Mouse (Mus musculus): ENCODE measurements around the gene Lgals12. TPM values are rescaled to one million over a fixed set of nuclear protein-coding genes. Genes with fewer than 3 reads are reported as not detected.

The Lgals12 gene
- polyA plus RNA-seq (2017; shearing (Covaris generic)) = not detected

GRCm38 (mm10) chr19:7606801-7607689 lies at the start of gene Lgals12:
Gene Lgals12, minus strand, starts transcription at chr19:7607193.
- ATAC-seq = no peak

GRCm38 (mm10) chr19:7648913-7649666 lies 42.1 kb upstream of the Lgals12 start:
- ATAC-seq = no peak

- no peak for ATAC-seq
Observed at GRCm38 (mm10) chr19:7633786-7634185, 26.8 kb upstream of the Lgals12 start.

GRCm38 (mm10) chr19:7633021-7633420 lies 26.0 kb upstream of the Lgals12 start:
- no peak for ATAC-seq

- no peak for ATAC-seq
Observed at GRCm38 (mm10) chr19:7617696-7618095, 10.7 kb upstream of the Lgals12 start.

GRCm38 (mm10) chr19:7617085-7617484 lies 10.1 kb upstream of the Lgals12 start:
- ATAC-seq = no peak

- no peak for ATAC-seq
Observed at GRCm38 (mm10) chr19:7616231-7616930, 9.4 kb upstream of the Lgals12 start.

DNA sequence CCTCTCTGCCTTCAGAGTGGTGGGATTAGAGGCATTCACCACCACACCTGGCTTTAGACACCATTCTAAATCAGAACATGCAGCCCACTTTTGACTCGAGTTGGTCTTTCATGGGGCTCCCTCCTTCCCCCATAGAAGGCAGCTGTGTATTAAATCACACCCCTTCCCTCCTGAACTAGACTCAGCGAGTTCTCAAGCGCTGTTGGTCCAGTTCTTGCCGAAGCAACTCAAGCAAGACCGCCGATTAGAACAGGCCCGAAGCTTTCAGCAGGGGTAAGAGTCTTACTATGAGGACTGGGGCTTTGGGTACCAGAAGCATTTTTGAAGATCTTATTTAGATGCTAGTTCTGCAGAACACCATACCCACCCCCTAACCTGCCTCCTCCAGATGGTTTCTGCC lies 6.2 kb upstream of the Lgals12 start:
- no peak for ATAC-seq

DNA sequence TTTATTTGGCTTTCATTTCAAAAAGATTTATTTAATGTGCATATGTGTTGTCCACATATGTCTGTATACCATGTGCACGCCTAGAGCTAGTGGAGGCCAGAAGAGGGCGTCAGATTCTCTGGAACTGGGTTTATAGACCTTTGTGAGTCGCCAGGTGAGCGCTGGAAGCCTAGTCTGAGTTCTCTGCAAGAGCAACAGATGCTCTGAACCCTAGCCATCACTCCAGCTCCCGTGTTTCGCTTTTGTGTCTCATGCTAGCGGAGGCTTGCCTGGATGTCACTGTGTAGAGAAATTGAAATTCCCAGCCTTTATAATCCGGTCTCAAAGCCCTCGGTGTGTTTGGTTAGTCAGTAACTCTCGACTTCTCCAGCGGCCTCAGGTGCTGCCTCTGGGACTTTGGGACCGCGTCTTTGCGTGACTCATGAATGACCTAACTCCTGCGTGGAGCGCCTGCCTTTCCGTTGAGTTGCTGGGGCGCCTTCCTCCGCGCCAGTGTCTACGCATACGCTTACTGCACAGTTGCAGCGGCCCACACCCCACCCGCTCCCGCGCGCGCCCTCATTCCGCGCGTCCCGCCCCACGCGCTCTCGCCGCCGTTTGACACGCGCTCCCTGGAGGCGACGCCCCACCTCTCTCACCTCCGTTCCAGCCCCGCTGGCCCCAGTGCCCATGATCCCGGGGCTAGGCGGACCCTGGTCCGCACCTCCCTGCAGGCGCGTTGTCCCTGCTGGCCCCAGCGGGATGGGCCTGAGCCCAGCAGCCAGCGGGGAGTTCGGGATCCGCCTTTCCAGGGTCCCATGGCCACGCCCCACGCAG lies 5.2 kb upstream of the Lgals12 start, which contains the start of gene Hrasls5:
Gene Hrasls5, plus strand, starts transcription at position 600 of the 816 bp plus-strand sequence.
- ATAC-seq = no peak

DNA sequence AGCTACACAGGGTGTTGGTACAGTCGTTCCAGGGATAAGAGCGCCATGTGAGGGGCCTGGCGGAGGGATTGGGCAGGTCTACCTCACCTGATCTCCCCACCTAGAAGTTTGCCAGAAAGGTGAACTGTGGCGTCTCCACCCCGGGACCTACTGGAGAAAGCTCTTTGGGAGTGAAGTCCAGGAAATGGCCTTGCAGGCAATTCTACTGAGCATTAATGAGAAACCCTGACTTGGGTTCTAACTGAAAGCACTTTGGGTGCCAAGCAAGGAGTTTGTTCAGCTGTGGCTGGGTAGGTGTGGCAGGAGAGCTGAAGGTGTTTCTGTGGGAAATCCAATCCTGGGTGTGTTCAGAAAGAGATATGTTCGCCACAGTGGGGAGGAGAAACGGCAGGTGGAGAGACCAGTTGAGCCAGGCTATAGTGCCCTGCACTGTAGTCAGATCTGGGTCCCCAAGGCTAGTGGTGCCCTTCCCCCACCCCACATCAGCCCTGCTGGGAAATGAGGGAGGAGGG lies 753 bp upstream of the Lgals12 start:
- no peak for ATAC-seq

GRCm38 (mm10) chr19:7605930-7606783 lies 836 bp downstream of the Lgals12 start:
- ATAC-seq = no peak

DNA sequence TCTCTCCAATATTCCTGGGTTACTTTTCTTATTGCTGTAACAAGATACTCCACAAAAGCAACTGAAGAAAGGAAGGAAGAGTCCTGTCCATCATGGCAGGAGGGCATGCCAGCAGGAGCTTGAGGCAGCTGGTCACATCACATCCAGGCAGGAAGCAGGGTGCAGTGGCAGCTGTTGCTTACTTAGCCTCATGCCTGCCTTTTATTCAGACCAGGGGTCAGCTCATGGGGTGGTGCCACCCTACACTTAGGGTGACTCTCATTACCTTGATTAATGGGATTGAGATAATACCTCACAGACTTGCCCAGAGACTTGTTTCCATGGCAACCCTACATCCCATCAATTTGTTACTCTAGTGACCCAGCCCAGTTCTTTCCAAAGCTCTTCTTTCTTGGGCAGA lies 2.0 kb downstream of the Lgals12 start:
- no peak for ATAC-seq

DNA sequence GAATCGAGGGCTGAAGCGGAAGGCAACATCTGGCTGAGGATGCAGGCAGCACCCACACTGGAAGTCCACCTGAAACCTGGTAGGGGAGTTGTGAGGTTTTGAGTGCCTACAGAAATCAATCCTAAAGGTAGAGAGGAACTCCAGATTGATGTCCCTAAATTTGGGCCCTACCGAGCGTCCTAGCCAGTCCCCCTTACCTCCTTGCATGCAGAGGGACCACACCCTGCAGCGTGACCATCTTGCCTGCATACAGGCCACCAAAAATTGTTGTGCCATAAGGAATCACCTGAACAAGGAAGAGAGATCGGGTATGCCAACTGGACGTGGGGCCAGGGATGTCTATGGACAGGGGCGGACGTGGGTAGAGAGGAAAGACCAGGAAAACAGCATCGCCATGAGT lies 2.9 kb downstream of the Lgals12 start:
- ATAC-seq = no peak

DNA sequence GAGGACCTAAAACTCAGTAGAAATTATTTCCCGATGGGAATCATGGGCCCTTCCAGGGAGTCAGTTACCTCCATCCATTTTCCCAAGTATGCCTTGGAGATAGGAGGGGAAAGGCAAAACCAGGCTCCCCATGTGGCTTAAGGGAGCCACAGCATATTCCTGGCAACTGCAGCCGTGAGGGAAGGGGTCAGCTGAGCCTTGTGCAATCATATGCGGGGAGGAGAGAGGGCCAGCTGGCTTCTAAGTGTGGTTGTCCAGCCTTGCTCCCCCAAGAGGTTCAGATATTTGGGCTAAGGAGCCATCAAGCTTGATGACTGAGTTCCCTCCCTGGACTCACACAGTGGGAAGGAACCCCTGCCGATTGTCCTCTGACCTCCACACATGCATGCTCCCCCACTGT lies 5.4 kb downstream of the Lgals12 start:
- ATAC-seq = no peak

DNA sequence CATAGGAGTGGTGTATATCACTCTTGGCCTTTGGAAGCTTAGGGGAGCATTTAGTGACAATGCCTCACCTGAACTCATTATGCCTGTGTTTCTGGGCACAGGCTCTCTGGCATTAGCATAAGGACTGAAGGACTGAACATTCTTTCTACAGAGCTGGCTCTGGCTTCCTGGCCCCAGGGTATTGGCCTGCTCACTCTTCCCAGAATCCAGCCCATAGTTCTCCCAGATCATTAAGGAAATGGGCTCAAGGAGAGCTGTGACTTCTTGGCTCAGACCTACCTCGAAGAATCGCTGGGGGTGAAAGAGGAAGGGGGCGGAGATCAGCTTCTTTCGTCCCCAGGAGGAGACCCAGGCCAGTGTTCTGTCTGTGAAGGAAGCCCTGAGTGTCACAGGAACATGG lies 8.5 kb downstream of the Lgals12 start:
- ATAC-seq = no peak

DNA sequence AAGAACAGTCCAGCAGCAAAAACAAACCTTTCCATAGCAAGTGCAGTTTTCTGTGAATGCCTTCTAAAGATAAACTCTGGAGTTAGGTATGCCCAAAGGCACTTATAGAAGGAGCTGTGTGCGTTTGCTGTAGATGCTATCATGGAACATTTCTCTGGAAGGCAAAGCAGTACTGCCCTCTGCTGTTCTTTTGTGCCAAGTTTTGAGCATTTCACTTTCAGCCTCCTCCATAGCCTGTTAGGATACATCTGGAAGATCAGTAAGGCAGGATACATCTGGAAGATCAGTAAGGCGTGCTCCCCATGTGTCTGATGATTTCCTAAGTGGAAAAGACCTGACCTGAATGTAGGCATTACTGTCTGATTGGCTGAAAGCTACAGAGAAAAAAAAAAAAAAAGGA lies 11.5 kb downstream of the Lgals12 start:
- ATAC-seq = no peak

DNA sequence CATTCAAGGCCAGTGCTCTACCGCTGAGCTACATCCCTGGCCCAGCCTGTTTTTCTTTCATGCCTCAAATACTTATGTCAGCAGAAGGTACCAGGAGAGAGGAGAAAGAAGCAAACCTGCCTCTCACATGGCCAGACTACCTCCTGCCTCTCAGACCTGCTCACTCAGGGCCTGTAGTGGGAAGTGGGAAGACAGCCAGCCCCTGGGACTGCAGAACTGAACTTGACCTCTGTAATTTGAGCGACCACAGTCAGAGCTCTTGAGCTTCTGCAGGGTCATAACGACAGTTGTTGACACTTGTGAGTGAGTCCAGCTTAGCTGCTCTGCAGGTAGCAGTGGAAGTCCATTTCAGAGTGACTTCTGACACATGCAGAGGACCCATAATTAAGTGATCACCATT lies 15.0 kb downstream of the Lgals12 start:
- no peak for ATAC-seq

- ATAC-seq = no peak
Observed at GRCm38 (mm10) chr19:7590795-7591194, 16.2 kb downstream of the Lgals12 start.

DNA sequence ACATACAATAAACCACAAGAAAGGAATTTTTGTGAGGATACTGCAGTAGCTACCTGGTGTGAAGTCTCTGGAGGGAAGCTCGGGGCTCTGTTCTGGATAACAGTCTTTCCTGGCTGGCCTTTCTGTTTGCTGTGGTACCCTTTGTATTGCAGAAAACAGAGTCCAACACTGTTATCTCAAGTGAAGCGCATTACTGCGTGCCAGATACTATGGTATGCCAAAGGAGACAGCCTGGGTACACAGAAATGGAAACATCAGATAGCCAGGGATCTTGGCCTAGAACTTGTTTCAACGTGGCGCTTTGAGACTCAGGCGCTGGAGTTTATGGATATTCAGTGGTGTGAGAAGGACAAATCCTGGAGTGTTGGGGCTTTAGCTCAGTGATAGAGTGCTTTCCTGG lies 21.2 kb downstream of the Lgals12 start:
- ATAC-seq = no peak

- no peak for ATAC-seq
Observed at GRCm38 (mm10) chr19:7585279-7585678, 21.7 kb downstream of the Lgals12 start.

GRCm38 (mm10) chr19:7583599-7583998 lies 23.4 kb downstream of the Lgals12 start:
- no peak for ATAC-seq
